Mouse (Mus musculus) left cerebral cortex, postnatal 25 days (tissue): ENCODE results near the gene Gm11939. TPM values are rescaled to one million over a fixed set of nuclear protein-coding genes. Genes with fewer than 3 reads are reported as not detected.
"Not testable (repeated sequence)": the region's sequence is repeated elsewhere in the genome, so short reads cannot be mapped to it uniquely, and the experiment has no call there.

Experiments
- DNase-seq, 2 experiments: peaks; one replicate each; pipeline ENCODE4 v3.0.0; 2022; ENCODE audit warnings: low spot score in 2 of 2, mixed read lengths in 1 of 2
- intact Hi-C: fragments of 180-260 bp; cut with DNase I; formaldehyde crosslinking; loops from one replicate; pipeline ENCODE4 v1.15.1; 2025
- total RNA-seq, 2 experiments: library from RNA; stranded (reverse); gene quantifications; 2 replicates each; pipeline ENCODE4 v1.2.3; 2021

The Gm11939 gene
- not detected for total RNA-seq

DNA sequence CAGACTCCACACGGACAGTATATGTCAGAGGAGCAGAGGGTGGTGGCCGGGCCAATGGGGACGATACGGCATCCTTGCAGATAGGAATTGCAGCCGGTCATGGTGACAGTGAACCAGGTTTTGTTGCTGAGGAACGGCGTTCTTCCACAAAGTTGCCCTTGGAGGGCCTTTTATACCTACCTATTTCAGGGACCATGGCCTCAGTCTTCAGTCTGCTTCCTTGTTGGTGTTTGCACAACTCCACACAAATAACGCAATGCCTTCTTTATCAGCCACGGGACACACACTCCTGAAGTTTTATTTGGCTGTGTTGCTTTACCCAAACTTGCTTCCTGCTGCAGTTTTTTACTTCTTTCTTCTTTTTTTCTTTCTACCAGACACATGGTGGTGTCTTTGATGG lies at the start of gene Gm11939:
Gm11939 (minus strand) TSS at position 101 of the 400 bp plus-strand sequence.
- intact Hi-C loops = loop anchor here (5.0 kb wide), 1 partner anchor 73 kb away; no protein-coding TSS in a partner anchor
- DNase-seq = no peak

GRCm38 (mm10) chr11:99603208-99603607 lies 43.9 kb upstream of the Gm11939 start, which contains the start of gene Gm11938:
Gene Gm11938, minus strand, starts transcription at chr11:99603308.
- intact Hi-C loops, DNase-seq: not testable (repeated sequence)

DNA sequence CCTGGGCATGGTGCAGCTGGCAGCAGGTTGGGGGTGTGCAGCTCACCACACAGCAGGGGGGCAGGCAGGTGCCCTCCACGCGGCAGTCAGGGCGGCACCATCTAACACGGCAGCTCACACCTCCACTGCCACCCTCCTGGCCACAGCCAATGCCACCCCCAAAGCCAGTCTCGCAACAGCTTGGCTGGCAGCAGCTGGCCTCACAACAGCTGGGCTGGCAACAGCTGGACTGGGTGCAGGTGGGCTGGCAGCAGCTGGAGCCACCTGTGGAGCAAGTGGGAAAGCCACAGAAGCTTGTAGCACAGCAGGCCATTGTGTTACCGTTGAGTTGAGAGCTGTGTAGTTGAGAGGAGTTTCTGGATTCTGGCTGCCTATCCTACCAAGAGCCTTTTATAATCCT lies 38.5 kb upstream of the Gm11939 start, which contains the start of gene Krtap9-3:
Krtap9-3 (minus strand) TSS at position 364 of the 400 bp plus-strand sequence.
- intact Hi-C loops, DNase-seq: not testable (repeated sequence)

DNA sequence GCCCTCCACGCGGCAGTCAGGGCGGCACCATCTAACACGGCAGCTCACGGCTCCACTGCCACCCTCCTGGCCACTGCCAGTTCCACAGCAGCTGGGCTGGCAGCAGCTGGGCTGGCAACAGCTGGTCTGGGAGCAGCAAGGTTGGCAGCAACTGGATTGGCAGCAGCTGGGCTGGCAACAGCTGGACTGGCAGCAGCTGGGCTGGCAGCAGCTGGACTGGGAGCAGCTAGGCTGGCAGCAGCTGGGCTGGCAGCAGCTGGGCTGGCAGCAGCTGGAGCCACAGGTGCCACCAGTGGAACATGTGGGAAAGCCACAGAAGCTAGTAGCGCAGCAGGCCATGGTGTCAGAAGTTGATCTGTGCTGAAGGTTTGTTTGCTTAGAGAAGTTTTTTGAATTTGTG lies 31.7 kb upstream of the Gm11939 start, which contains the start of gene Krtap1-3:
Krtap1-3 (minus strand) TSS at position 359 of the 400 bp plus-strand sequence.
- DNase-seq = no peak
- intact Hi-C loops = no loop called here

DNA sequence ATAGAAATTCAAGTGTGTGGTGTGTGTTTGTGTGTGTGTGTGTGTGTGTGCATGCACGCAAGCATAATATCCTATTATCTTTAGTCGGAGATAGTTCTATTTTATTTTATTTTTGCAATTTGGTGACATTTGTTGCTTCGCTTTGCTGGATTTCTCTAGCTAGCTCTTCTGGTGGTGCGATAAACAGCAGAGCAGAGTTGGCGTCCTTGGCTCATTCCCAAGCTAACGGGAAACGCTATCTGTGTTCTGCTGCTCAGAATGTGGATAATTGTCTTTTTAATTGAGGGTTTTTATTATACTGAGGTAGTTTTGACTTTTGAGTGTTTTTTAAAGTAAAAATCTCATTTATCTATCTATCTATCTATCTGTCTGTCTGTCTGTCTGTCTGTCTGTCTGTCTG lies 25.8 kb upstream of the Gm11939 start:
- intact Hi-C loops = no loop called here
- DNase-seq = peak; percentile 18 to 26

DNA sequence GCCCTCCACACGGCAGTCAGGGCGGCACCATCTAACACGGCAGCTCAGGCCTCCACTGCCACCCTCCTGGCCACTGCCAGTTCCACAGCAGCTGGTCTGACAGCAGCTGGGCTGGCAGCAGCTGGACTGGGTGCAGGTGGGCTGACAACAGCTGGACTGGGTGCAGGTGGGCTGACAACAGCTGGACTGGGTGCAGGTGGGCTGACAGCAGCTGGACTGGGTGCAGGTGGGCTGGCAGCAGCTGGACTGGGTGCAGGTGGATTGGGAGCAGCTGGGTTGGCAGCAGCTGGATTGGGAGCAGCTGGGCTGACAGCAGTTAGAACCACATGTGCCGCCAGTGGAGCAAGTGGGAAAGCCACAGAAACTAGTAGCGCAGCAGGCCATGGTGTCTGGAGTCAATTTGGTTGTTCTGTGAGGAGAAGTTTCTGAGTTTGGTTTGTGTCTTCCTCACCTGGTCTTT lies 24.0 kb upstream of the Gm11939 start, which contains the start of gene Krtap1-4:
Krtap1-4 (minus strand) TSS at position 410 of the 460 bp plus-strand sequence.
- DNase-seq = no peak
- intact Hi-C loops = no loop called here

GRCm38 (mm10) chr11:99581564-99581963 lies 22.3 kb upstream of the Gm11939 start:
- intact Hi-C loops = no loop called here
- peak in 1 of 2 experiments; percentile 45 for DNase-seq

DNA sequence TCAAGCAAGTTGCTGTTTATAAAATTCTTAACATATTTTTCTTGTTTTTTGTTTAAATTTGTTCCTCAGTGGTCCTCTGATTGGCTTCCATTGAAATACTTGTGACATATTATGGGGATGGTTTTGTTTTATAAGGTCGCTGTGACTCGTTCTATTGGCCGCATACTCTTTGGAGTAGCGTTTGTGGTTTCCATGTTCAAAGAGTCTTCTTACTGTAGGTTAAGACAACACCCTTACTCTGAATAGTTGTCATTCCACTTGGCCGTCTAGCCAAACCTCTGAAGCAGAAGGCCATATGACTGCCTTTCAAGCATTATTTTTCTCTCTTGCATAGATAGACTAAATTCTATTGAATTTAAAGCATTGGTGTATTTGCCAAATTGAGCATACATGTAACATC lies 21.8 kb upstream of the Gm11939 start:
- intact Hi-C loops = no loop called here
- no peak for DNase-seq

DNA sequence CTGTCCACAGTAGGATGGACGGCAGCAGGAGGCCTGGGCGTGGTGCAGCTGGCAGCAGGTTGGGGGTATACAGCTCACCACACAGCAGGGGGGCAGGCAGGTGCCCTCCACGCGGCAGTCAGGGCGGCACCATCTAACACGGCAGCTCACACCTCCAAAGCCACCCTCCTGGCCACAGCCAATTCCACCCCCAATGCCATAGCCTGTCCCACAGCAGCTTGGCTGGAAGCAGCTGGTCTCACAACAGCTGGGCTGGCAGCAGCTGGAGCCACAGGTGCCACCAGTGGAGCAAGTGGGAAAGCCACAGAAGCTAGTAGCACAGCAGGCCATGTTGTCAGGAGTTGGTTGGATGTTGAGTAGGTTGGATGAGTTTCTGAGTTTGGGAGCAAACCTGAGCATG lies 21.4 kb upstream of the Gm11939 start, which contains the start of gene Krtap1-5:
Krtap1-5 (minus strand) TSS at position 381 of the 400 bp plus-strand sequence.
- intact Hi-C loops = no loop called here
- DNase-seq = no peak

GRCm38 (mm10) chr11:99574106-99574505 lies 14.8 kb upstream of the Gm11939 start:
- intact Hi-C loops = loop anchor here (10.0 kb wide), 2 partner anchors 189 to 431 kb away; partner anchors contain the start of gene Krt10
- peak; percentile 54 to 66 for DNase-seq

DNA sequence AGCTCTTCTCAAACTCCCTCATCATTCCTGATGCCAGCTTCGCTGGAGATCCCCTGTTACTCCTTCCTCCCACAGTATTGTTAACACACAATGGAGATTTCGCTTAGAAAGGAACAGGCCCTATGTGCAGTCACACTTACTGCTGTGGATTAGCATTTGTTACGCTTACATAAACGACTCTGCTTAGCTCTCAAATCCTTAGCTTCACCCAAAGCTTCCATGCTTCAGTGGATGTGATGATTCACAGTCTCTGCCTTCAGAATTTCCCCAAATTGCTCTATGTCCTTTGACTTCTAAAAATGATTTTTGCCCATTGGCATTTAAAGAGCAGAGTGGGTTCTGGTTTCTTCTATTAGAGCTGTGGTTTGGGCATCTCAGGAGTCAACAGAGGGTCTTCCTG lies 13.9 kb upstream of the Gm11939 start:
- intact Hi-C loops = loop anchor here (2.0 to 10.0 kb wide), 4 partner anchors 106 to 432 kb away; partner anchors contain the start of gene Krt10
- peak in 1 of 2 experiments; percentile 48 for DNase-seq

- intact Hi-C loops = no loop called here
These were observed 7.3 kb upstream of the Gm11939 start, which contains the start of gene Krtap3-1 for GRCm38 (mm10) chr11:99566530-99566929. Gene Krtap3-1, minus strand, starts transcription at chr11:99566630.

DNA sequence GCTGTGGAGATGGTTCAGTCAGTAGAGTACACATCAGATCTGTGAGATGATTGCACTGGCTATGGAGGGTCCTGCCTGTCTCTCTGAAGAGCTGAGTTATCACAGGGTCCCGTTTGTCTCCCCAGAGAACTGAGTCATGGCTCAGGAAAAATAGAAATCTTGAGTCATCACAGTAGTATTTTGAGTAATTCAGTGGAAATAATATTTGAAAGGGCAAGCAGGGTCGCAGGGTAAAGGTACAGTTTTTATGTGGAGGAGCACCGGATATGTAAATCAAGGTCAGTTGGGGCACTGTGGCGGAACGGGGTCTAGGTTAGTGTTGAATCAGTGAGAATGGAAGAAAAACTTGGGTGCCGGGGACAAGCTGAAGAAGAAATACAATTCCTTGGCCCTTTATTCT lies 3.3 kb upstream of the Gm11939 start:
- intact Hi-C loops = no loop called here
- no peak for DNase-seq

More at GRCm38 (mm10) chr11:99566530-99566929, 7.3 kb upstream of the Gm11939 start, which contains the start of gene Krtap3-1:
- no peak for DNase-seq

DNA sequence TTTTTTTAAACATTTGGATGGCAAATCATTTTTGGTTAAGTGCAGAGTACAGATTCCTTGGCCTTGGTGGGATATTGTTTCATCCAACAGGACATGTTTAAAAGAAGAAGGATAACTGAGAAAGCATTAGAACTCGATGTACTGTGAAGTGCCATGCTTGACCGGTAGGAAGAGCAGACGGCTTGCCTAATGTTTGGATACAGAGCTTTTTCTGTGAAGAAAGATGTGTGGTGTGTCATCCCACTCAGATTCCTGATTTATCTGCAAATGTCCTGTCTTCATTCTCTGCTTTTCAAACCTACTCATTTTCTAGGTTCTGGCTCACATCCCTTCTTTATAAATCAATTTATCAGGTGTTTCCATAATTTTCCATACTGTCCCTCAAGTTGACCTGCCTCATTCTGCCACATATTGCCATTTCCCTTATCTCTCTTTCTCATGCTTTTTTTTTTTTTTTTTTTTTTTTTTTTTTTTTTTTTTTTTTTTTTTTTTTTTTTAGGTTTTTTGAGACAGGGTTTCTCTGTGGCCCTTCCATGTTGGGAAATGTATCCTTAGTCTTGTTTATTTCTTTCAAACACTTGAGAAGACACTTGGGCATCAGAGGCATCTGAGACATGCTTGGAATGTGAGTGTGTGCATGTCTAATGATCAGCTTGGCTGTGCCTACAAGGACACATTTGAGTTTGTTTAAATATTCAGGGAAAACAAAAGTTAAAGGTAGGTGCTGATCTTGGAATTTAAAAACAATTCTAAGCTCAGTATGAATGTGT lies 1.1 kb downstream of the Gm11939 start:
- peak in 1 of 2 experiments; percentile 42 for DNase-seq
- intact Hi-C loops = loop anchor here (5.0 kb wide), 1 partner anchor 74 kb away; no protein-coding TSS in a partner anchor

GRCm38 (mm10) chr11:99556753-99557152 lies 2.5 kb downstream of the Gm11939 start, which contains the start of gene Krtap3-2:
Gene Krtap3-2, minus strand, starts transcription at chr11:99556853.
- no peak for DNase-seq
- intact Hi-C loops = loop anchor here (5.0 kb wide), 1 partner anchor 76 kb away; no protein-coding TSS in a partner anchor

- no peak for DNase-seq
- intact Hi-C loops = loop anchor here (5.0 kb wide), 1 partner anchor 76 kb away; no protein-coding TSS in a partner anchor
These were observed 3.1 kb downstream of the Gm11939 start for GRCm38 (mm10) chr11:99556195-99556594.

GRCm38 (mm10) chr11:99550765-99551164 lies 8.5 kb downstream of the Gm11939 start, which contains the start of gene Krtap3-3:
Gene Krtap3-3, minus strand, starts transcription at chr11:99550865.
- intact Hi-C loops = no loop called here
- DNase-seq = no peak

GRCm38 (mm10) chr11:99547892-99548291 lies 11.4 kb downstream of the Gm11939 start:
- intact Hi-C loops = no loop called here

GRCm38 (mm10) chr11:99539721-99540120 lies 19.5 kb downstream of the Gm11939 start:
- intact Hi-C loops = no loop called here
- DNase-seq = peak; percentile 18 to 49

More at GRCm38 (mm10) chr11:99547892-99548291, 11.4 kb downstream of the Gm11939 start:
- DNase-seq = no peak

- intact Hi-C loops = no loop called here
These were observed 37.9 kb downstream of the Gm11939 start, which contains the start of gene Krt39 for GRCm38 (mm10) chr11:99521288-99521860. Gene Krt39, minus strand, starts transcription at chr11:99521338.

More at GRCm38 (mm10) chr11:99521288-99521860, 37.9 kb downstream of the Gm11939 start, which contains the start of gene Krt39:
- no peak for DNase-seq
